Mouse (Mus musculus) gastrocnemius, adult 8-10 months (tissue): ENCODE results near the gene Fpr3. TPM values are rescaled to one million over a fixed set of nuclear protein-coding genes. Genes with fewer than 3 reads are reported as not detected.
"Not testable (repeated sequence)": the region's sequence is repeated elsewhere in the genome, so short reads cannot be mapped to it uniquely, and the experiment has no call there.

ENCODE experiments used
- DNase-seq, 2 experiments: peaks; one replicate each; pipeline ENCODE4 v3.0.0; 2022; ENCODE audit warnings: low spot score in 2 of 2
- total RNA-seq, 4 experiments: library from RNA; stranded (reverse); gene quantifications; 2 replicates each; pipeline ENCODE4 v1.2.4; 2022

The Fpr3 gene
- not detected for total RNA-seq

DNA sequence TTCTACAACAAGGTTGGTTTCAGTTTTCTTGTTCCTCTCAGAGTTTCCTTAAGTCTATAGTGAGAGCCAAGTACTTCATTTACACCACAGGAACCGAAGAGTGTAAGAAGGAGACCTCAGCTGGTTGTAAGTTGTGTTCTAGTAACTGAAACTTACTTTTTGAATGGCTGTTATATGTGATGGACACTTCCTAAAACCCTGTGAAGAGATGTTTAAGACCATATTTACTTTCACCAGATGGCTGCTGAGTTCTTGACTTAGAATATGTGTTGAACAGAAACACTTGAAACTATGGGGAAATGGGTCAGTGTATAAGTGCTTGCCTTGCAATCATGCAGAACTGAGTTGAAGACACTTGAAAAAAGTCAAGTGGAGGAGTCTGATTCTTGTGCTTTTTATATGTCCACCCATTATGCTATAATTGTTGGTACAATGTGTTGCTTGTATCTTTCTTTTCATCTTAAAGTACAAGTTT is at the start of gene Fpr3, which contains the start of gene Fpr2:
Gene Fpr3, plus strand, starts transcription at position 79 of the 475 bp plus-strand sequence.
Gene Fpr2, plus strand, starts transcription at position 51 of the 475 bp plus-strand sequence.
- DNase-seq, result no peak

GRCm38 (mm10) chr17:17837919-17838701 is 49.5 kb upstream of the Fpr3 start:
- DNase-seq, result peak; percentile 96 to 98

GRCm38 (mm10) chr17:17839276-17839675 is 48.4 kb upstream of the Fpr3 start:
- DNase-seq, result no peak

DNA sequence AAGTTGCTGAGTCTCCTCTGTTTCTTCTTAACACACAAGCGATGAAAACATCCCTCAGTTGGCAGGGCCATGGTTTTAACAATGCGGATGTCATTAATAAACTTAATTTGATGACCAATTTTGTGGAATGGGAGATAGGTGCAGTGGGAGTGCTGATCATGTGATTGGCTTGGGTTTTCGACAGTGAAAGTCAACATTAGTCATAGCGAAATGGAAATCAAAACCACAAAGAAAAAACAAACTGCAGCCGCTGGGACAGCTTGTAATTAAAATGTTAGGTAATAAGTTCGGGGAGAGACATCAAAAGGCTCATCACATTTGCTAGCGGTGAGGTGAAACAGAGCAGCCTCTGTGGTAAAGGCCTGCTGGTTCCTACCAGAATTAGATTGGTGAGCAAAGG is 46.9 kb upstream of the Fpr3 start:
- DNase-seq, result no peak

GRCm38 (mm10) chr17:17843534-17844261 is 44.0 kb upstream of the Fpr3 start:
- no peak for DNase-seq

GRCm38 (mm10) chr17:17844606-17845005 is 43.0 kb upstream of the Fpr3 start:
- DNase-seq, result not testable (repeated sequence)

GRCm38 (mm10) chr17:17845187-17846027 is 42.2 kb upstream of the Fpr3 start:
- DNase-seq, result no peak

GRCm38 (mm10) chr17:17848988-17849387 is 38.7 kb upstream of the Fpr3 start:
- DNase-seq, result no peak

DNA sequence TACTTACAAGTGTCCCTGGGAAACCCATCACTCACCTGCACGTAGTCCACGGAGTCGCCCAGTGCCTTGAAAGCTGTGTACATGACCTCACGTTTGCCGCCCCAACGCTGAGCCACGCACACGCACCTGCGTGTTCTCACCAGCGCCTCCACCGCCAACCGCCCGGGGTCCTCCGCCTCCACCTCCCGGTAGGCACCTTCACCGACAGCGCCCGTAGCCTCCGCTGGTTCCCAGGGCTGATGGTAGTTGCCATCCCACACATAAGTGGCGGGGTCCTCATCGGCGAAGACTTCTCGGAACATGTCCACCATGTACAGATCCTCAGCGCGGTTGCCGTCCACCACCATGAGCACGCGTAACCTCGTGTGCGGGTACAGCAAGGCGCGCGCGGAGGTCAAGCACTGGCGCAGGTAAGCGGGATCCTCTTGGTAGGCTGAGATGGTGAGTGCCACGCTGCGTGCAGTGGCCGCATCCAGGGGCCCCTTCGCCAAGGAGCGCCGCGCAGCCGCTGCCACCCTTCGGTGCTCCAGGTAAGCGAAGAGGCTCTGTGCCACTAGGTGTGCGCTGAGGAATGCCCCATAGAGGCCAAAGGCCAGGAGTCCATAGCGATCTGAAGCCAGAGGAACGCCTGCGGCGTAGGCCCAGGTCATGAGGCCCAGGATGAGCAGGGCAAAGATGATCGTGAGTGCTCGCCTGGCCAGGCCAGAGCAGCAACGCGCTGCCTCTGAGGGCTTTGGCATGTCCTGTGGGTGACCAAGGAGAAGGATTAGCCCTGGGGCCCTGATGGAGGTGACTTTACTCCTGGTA is 37.5 kb upstream of the Fpr3 start:
- DNase-seq, result no peak

DNA sequence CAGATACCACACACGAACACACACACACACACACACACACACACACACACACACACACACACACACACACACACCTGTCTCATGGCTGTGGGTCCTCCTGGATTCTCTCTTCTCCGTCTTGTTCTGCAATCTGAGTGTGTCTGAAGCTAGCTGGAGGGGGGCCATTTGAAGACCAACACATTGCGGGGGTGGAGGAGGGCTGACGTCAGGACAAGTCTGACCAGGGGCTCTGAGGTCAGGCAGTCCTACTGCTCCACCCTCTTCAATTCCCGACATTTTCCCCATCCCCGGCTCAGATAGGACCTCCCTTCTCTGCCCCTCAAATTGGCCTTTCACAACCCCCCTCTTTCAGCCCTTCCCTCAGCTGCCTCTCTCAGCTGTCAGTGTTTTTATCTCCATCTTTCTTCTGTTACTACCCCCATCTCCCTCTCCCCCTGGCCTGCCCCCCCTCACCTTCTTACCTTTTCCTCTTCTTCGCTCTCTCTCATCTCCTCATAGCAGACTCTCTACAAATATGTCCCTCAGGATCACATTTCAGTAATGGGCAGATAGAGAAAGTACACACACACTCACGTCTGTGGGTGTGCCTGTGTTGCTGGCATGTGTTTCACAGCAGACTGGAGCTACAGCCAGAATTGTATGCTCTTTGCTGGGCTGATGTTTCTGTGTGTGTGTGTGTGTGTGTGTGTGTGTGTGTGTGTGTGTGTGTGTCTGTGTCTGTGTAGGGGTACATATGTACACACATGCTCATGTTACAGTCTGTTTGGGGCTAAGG is 32.4 kb upstream of the Fpr3 start, which contains the start of gene Has1:
Gene Has1, minus strand, starts transcription at position 142 of the 775 bp plus-strand sequence.
- no peak for DNase-seq

- no peak for DNase-seq
These were observed 31.0 kb upstream of the Fpr3 start for GRCm38 (mm10) chr17:17856612-17857011.

GRCm38 (mm10) chr17:17857446-17857845 is 30.2 kb upstream of the Fpr3 start:
- no peak for DNase-seq

DNA sequence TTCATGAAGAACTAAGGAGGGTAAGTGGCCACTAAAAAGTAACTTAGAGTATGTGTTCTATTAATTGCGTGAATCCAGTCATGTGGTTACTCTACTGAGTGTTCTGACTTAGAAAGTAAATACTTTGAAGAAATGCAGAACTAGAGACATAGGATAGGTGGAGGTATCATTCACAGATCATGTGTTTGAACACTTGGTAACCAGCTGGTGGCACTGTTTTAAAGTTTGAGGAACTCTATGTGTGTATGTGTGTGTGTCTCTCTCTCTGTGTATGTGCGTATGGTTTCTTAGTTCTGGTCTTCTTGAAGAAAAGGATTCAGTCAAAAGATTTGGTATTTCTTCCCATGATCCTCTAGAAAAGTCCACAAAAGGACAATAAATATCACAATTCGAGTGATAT is 27.5 kb upstream of the Fpr3 start:
- DNase-seq, result no peak

DNA sequence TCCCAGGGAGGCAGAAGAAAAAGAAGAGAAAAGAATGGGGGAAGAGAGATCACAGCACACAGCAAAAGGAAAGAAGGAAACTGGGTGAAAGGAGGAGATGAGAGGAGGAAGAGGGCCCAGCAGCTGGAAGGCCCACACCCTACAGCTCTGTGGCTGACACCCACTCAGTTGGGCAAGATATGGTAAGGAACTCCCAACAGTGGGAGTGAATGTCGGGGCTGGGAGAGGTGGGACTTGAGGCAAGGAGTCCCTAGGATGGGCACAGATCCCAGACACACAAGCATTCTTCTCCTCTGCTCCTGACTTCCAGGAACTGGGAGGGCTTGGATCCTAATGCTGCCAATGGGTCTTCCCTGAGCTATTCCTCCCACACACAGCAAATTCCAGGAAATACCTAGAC is 25.3 kb upstream of the Fpr3 start:
- DNase-seq, result peak in 1 of 2 experiments; percentile 14

- no peak for DNase-seq
These were observed 22.5 kb upstream of the Fpr3 start for GRCm38 (mm10) chr17:17865168-17865567.

DNA sequence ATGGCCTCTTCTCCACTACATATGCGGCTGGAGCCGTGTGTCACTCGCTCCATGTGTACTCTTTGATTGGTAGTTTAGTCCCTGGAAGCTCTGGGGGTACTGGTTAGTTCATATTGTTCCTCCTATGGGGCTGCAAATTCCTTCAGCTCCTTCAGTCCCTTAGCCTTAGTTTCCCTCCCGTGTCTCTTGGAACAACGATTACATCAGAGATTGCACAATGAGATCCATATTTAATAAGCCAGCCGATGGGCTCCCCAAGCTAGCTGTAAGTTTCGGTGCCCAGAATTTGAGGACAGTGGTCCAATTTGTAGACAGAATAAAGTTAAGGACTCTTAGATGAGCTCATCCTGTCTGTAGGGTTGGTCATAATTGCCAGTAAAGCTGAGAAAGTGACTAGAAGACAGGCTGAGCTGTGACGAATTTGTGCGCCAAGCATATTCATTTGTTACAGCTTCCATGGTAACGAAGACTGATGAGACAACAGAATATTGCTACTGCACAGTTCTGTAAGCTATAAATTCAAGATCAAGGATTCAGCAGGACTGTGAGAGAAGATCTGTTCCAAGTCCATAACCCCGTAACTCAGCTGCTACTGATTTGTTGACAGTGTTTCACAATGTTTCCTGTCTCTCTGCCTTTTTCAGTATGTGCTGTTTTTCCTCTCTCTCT is 20.7 kb upstream of the Fpr3 start:
- DNase-seq, result no peak

GRCm38 (mm10) chr17:17870892-17871550 is 16.6 kb upstream of the Fpr3 start:
- no peak for DNase-seq

GRCm38 (mm10) chr17:17871697-17872096 is 16.0 kb upstream of the Fpr3 start:
- DNase-seq, result no peak

GRCm38 (mm10) chr17:17879347-17879746 is 8.3 kb upstream of the Fpr3 start:
- DNase-seq, result no peak
